Mouse (Mus musculus) embryonic fibroblast, embryonic 13.5 days (primary cell): ENCODE results near the gene Pola1.

Experiments used
- CTCF ChIP-seq: IDR thresholded peaks from 2 replicates; pipeline ENCODE4 v1.5.1; 2011; ENCODE audit warnings: mild to moderate bottlenecking, control low read depth, low read length, moderate library complexity, borderline replicate concordance; ENCODE audit not compliant: insufficient read depth
- POLR2A ChIP-seq: IDR thresholded peaks from 2 replicates; pipeline ENCODE4 v1.6.1; 2011; ENCODE audit warnings: low read depth, mild to moderate bottlenecking, control low read depth, low read length, moderate library complexity

DNA sequence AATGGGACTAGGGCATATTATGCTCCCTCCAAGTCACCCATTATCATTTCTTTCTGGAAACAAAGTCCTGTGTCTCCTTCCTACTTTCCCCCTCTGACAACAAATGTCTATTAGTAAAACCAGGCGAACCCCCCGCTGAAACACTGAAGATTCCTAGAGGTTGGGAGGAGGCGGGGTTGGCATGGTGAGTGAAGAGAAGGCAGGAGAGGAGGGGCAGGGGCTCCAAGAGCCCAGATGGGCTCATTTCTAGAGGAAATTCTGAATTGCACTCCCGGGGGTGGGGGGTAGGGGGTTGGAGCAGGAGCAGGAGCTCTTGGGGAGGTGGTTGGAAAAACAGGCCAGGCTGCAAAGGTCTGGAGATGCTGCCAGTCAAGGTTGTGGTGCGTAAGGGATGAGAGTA, 336.1 kb downstream of the Pola1 start:
- TF ChIP-seq POLR2A (no peak), CTCF (no peak)
